Mouse (Mus musculus) c-Kit-negative CD71-positive TER-119-positive erythroid progenitor cells, embryonic 14.5 days (primary cell): Measurements from ENCODE around the gene Micall2.

Source experiments
- DNase-seq: peaks from one replicate; pipeline ENCODE4 v3.0.0-alpha.2; 2013; ENCODE audit warnings: low read depth, low spot score

Gene Micall2

GRCm38 (mm10) chr5:139681832-139682630 is 54.1 kb downstream of the Micall2 start:
- DNase-seq: no peak

DNA sequence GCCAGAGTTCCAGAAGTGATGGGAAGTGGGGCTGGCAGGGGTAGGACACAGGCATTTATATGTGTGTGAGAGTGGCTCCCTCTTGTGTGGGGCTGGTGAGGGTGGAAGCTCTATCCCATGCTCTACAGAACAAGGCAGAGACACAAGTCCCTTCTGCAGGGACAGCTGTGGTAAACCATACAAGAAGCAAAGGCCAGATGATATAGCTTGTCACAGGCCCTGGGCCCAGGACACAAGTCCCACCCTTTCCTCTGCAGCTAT is 60.5 kb downstream of the Micall2 start:
- DNase-seq: no peak

GRCm38 (mm10) chr5:139674940-139675706 is 61.0 kb downstream of the Micall2 start:
- no peak for DNase-seq

DNA sequence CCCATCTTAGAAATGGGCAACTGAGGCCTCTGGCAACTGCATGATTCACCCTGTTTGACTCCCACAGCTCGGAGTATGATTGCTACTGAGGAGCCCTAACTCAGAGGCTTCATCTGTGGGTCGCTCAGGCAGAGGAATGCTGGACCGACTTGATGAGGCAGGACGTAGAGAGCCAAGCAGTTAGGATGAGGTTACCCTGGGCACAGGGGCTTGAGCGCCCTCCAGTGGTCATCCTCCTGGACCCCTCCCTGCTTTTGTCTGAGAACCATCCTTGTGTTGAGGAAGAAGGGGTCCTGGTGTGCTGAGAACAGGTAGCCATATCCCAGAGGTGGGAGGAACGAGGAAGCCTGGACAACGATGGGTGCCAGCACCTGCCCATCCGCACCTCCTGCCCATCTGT is 66.8 kb downstream of the Micall2 start:
- no peak for DNase-seq

- DNase-seq: no peak
These were observed 67.6 kb downstream of the Micall2 start for GRCm38 (mm10) chr5:139668494-139668893.

DNA sequence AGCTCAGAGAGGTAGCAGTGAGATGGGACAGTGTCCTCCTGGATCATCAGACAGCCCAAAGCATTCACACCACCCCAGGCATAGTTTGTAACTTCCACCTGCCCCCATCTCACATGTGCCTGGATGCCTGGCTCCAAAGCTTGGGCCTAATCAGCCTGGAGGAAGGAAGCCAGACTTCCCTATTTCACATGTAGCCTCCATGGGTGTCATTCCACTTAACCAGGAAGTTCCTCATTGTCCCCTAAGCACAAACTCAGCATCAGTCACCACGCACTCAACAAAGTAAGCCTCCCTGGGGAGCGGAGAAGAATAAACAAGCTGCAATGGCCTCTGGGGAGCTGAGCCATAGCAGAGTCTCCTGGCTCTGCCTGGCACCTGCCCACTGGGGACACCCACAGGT is 69.6 kb downstream of the Micall2 start:
- no peak for DNase-seq

GRCm38 (mm10) chr5:139665375-139665774 is 70.8 kb downstream of the Micall2 start:
- no peak for DNase-seq

DNA sequence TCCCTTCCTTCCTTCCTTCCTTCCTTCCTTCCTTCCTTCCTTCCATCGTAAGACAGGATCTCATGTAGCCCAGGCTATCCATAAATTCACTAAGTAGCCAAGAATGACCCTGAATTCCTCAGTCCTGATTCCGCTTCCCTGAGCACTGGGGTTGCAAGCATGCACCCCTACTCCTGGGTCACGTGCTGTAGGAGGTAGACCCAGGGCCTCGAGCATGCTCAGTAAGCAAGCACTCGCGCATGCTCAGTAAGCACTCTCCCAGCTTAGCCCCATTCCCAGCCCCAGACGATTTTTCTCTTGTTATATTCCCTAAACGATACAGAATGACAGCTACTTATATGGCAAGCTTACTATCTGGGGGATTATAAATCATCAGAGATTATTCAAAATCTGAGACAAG is 74.4 kb downstream of the Micall2 start:
- no peak for DNase-seq

- no peak for DNase-seq
These were observed 76.8 kb downstream of the Micall2 start for GRCm38 (mm10) chr5:139659307-139659706.

DNA sequence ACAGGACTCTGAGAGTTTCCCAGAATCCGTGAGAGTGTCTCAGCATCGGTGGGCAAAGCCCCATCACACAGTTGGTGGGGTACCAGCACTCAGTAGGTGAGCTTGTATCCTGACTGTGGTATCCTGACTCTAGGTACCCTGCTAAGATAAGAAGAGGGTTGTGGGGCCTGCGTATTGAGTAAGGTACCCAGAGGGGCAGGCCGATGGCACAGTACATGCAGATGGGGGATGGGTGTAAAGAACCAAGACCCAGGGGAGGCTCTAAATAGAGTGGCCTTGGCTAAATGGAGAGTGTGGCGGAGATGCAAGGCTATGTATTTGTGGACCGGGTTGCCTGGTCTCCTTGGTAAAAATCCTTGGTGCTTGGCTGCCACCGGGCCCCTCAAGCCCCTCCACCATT is 77.3 kb downstream of the Micall2 start:
- no peak for DNase-seq

DNA sequence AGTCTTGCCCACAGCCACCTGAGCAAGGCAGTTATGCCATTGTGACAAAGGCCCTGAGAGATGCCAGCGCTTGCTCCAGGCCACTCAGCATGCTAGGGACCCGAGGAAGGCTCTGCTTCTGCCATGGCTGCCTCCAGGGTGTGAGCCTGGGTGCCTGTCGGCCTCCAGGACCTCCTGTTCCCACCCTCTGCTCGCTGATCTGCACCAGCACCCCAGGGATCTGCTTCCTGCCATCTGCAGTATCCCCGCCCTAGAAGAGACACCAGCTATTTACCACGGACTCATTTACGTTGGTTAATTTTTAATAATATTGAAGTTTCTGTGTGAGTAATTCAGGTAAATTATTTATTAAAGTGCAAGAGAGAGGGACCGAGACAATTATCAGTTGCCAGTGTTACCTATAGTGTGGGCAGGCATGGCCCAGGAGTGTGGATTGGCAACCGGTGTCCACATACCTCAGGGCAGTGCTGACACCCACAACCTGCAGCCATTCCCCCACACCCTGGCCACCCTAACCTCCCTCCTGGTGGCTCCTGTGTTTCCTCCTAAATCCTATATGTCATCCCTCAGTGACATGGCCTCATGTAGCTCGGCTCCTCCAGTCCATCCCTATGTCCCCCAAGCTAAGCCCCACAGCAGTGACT is 78.1 kb downstream of the Micall2 start:
- DNase-seq: no peak
